Comparison of ENCODE assay signal across 10 mouse cellular contexts in the genomic region with DNA sequence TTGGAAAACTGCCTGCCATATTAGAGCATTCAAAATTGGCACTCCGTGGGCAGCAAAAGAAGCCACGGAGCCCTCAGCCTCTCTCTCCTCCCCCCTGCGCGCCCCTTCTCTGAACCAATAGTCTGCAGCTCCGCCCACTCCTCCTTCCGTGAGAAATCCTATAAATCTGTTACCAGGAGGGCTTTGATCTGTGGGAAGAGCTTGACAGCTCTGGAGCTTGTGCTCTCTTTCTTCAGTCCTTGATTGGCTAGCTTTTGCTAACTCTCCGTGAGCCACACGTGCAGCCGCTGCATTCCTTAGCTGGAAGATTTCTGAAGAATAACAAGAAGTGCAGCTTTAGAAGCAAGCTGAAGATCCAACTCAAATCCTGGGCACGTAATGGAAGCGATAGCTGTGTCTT. TPM values are rescaled to one million over a fixed set of nuclear protein-coding genes. Genes with fewer than 3 reads are reported as not detected.
DNase-seq lines count a peak whose midpoint lies in the region; ATAC-seq lines count a peak whose summit lies in the region.
"Had no signal": no experiment of that assay in that cellular context is flagged by ENCODE, and none has a peak within 500 bp of the region (broad histone marks: within the 10 kb centered on the region; RNA-seq: fewer than 3 reads in every experiment).

No protein-coding gene starts in this region.

- H3K9ac ChIP-seq in forebrain, embryonic 12.5 days = no peak overlapping the region
- H3K9ac ChIP-seq: lung, embryonic 15.5 days had no signal

- WGBS in forebrain, embryonic 12.5 days = 21% methylated on average over 8 of the region's 11 CpGs

- peak; percentile 94 for ATAC-seq in forebrain, embryonic 12.5 days (ENCODE audit: low FRiP score)

- DNase-seq in left cerebral cortex, adult 18-20 months (ENCODE audit: low spot score in 2 of 2) = peak; percentile 3 to 8
- DNase-seq in left cerebral cortex, adult 8-10 months (ENCODE audit: low spot score in 2 of 2) = no peak
- peak; percentile 42 to 60 for DNase-seq in kidney, postnatal 4 days
- DNase-seq in retina, postnatal 7 days (ENCODE audit: low read depth, low spot score) = peak; percentile 17
- no peak for DNase-seq in thymus, postnatal 14 days
- DNase-seq in T-cell, adult 2 months (ENCODE audit: low spot score) = no peak
- DNase-seq in thymus, postnatal 0 days (ENCODE audit: low spot score) = no peak

- no peak overlapping the region for H3K4me3 ChIP-seq in forebrain, embryonic 12.5 days (replicated peaks)
- H3K4me3 ChIP-seq: lung, embryonic 15.5 days had no signal

- peaks cover 11% of the 10 kb centered on the region; the same call in 1 of the 2 replicates for H3K27me3 ChIP-seq in forebrain, embryonic 12.5 days

- H3K27ac ChIP-seq in forebrain, embryonic 12.5 days = no peak overlapping the region
- H3K27ac ChIP-seq: lung, embryonic 15.5 days had no signal

- H3K36me3 ChIP-seq in forebrain, embryonic 12.5 days (replicated peaks) = no peaks in the 10 kb centered on the region
- H3K36me3 ChIP-seq: G1E; lung, embryonic 15.5 days had no signal

- peak overlapping the region; percentile 13; the same call in 1 of the 2 replicates for H3K4me2 ChIP-seq in forebrain, embryonic 12.5 days
- H3K4me2 ChIP-seq: lung, embryonic 15.5 days had no signal

- no peaks in the 10 kb centered on the region for H3K4me1 ChIP-seq in forebrain, embryonic 12.5 days
- H3K4me1 ChIP-seq: lung, embryonic 15.5 days had no signal

- no peaks in the 10 kb centered on the region for H3K9me3 ChIP-seq in forebrain, embryonic 12.5 days
- H3K9me3 ChIP-seq: G1E; lung, embryonic 15.5 days had no signal

RNA-seq across cellular contexts. Expression of gene Pgr15l, which starts 2.6 kb away (rescaled TPM):
- total RNA-seq in left cerebral cortex, adult 18-20 months (2021) = under 1 TPM in 1 of 2 experiments, not detected in 1; 0.19 TPM
- total RNA-seq in left cerebral cortex, adult 8-10 months (2022) = under 1 TPM; 0.11 to 0.37 (median 0.17) TPM
- not detected in 2 replicates for polyA plus RNA-seq in forebrain, embryonic 12.5 days (2016; fragmentation: Nextera tagmentation; extraction: Ambion mirVana)
- not detected in 2 replicates for polyA plus RNA-seq in thymus, postnatal 0 days (2015; fragmentation: Nextera tagmentation; extraction: Ambion mirVana)
- total RNA-seq: G1E had no signal
- polyA plus RNA-seq: G1E; lung, embryonic 15.5 days had no signal

Comparison
In these comparisons a context has a peak if more than half of its experiments do, and no peak if none do; other contexts are left out.
1. DNase-seq: peak in left cerebral cortex, adult 18-20 months (2 of 2), kidney, postnatal 4 days (2 of 2) and retina, postnatal 7 days (single experiment); none in left cerebral cortex, adult 8-10 months (0 of 2), thymus, postnatal 14 days (single experiment), T-cell, adult 2 months (single experiment) and thymus, postnatal 0 days (single experiment).